17 mouse cellular contexts compared by ENCODE assay signal in the genomic region with DNA sequence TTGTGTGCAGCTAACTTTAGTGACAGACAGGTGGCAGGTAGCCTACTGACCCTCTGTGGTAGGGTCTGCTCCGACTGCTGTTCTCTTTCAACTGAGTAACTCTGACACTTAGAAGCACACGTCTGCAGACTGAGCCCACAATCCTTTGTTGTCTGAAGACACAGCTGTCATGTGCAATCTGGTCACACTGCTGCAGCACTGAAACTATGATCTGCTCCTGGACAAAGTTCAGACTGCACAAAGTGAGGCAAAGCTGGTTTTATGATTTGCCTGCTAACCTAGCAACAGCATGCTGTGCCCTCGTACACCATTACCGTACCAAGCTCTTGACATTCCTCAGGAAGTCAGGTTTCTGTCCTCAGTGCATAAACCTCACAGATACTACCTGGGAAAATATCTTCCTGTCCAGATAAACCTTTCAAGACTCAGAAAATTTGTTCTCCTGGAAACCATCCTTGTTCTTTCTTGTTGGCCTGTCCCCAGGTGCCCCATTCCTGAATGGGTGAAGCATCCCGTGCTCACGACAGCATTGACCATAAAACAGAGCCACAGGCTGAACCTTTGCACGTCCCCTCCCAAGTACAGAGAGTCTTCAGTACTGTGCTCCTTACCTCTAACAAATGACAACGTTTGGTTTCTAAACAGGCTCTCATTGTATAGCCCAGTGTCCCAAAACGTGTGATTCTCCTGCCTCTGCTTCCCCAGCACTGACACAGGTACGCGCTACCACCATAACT.
"Had no signal": no experiment of that assay in that cellular context is flagged by ENCODE, and none has a peak within 500 bp of the region (broad histone marks: within the 10 kb centered on the region; RNA-seq: fewer than 3 reads in every experiment).

No protein-coding gene starts in this region.

- DNase-seq: lung, adult 18-20 months; lung, embryonic 14.5 days; lung, postnatal 10 days; lung, postnatal 4 days; midbrain, embryonic 14.5 days; right cerebral cortex, postnatal 14 days; thymus, adult 18-20 months; thymus, postnatal 14 days; thymus, postnatal 36 days had no signal

- H3K27ac ChIP-seq: midbrain, embryonic 10.5 days; midbrain, embryonic 12.5 days; neural tube, embryonic 13.5 days; neural tube, embryonic 15.5 days; stomach, embryonic 15.5 days; stomach, postnatal 0 days had no signal

- H3K9ac ChIP-seq: lung, embryonic 14.5 days; midbrain, embryonic 12.5 days; neural tube, embryonic 13.5 days; neural tube, embryonic 15.5 days; stomach, embryonic 15.5 days had no signal

- ATAC-seq: midbrain, embryonic 16.5 days had no signal

- H3K4me2 ChIP-seq: lung, embryonic 14.5 days; midbrain, embryonic 12.5 days; neural tube, embryonic 13.5 days; neural tube, embryonic 15.5 days; stomach, embryonic 15.5 days had no signal

- H3K4me3 ChIP-seq: midbrain, embryonic 10.5 days; midbrain, embryonic 12.5 days; myocyte; neural tube, embryonic 13.5 days; neural tube, embryonic 15.5 days; stomach, embryonic 15.5 days had no signal

- H3K4me1 ChIP-seq: midbrain, embryonic 10.5 days; midbrain, embryonic 12.5 days; neural tube, embryonic 13.5 days; neural tube, embryonic 15.5 days; stomach, embryonic 15.5 days had no signal

- H3K27me3 ChIP-seq: midbrain, embryonic 12.5 days; neural tube, embryonic 13.5 days; neural tube, embryonic 15.5 days; stomach, embryonic 15.5 days had no signal

- H3K9me3 ChIP-seq: midbrain, embryonic 10.5 days; midbrain, embryonic 12.5 days; neural tube, embryonic 13.5 days; neural tube, embryonic 15.5 days; stomach, embryonic 15.5 days had no signal
